Mouse (Mus musculus) MEL (cell line): Measurements from ENCODE around the gene Med25. TPM values are rescaled to one million over a fixed set of nuclear protein-coding genes. Genes with fewer than 3 reads are reported as not detected.

Experiments used
- DNase-seq: peaks from one replicate; pipeline ENCODE4 v3.0.0; 2011; ENCODE audit warnings: low read depth, low spot score
- H3K27ac ChIP-seq: 2 replicates; pipeline ENCODE4 v1.5.1; 2012; ENCODE audit warnings: low read depth, mild to moderate bottlenecking, control low read depth, low read length, moderate library complexity; ENCODE audit not compliant: control insufficient read depth
- H3K27me3 ChIP-seq, 2 experiments: fragments of 150-350 bp in 1 of 2; sonication (generic) in 1 of 2; 2 replicates each; pipeline ENCODE4 v1.6.1; 2012; ENCODE audit warnings: low read length in 2 of 2, mild to moderate bottlenecking in 2 of 2, improper control_type of control experiment in 1 of 2, moderate library complexity in 1 of 2; ENCODE audit not compliant: insufficient read depth in 2 of 2, control insufficient read depth in 1 of 2
- H3K36me3 ChIP-seq, 2 experiments: 2 replicates each; pipeline ENCODE4 v1.6.1; 2012 to 2014; ENCODE audit warnings: low read length in 2 of 2, improper control_type of control experiment in 1 of 2, inconsistent platforms in 1 of 2, mild to moderate bottlenecking in 1 of 2; ENCODE audit not compliant: insufficient read depth in 2 of 2, control insufficient read depth in 1 of 2
- H3K4me1 ChIP-seq, 2 experiments: fragments of 150-350 bp in 1 of 2; sonication (generic) in 1 of 2; 2 replicates each; pipeline ENCODE4 v1.6.1; 2012; ENCODE audit warnings: low read length in 2 of 2, improper control_type of control experiment in 1 of 2, mild to moderate bottlenecking in 1 of 2; ENCODE audit not compliant: insufficient read depth in 2 of 2, control insufficient read depth in 1 of 2
- H3K4me3 ChIP-seq, 2 experiments: fragments of 150-350 bp in 1 of 2; sonication (generic) in 1 of 2; 2 replicates each; pipeline ENCODE4 v1.5.1; 2012; ENCODE audit warnings: low read depth in 2 of 2, low read length in 2 of 2, mild to moderate bottlenecking in 2 of 2, moderate library complexity in 2 of 2, control low read depth in 1 of 2, improper control_type of control experiment in 1 of 2; ENCODE audit not compliant: control insufficient read depth in 1 of 2, insufficient read depth in 1 of 2
- H3K79me2 ChIP-seq: 2 replicates; pipeline ENCODE4 v1.6.1; 2012; ENCODE audit warnings: mild to moderate bottlenecking, low read length, moderate library complexity; ENCODE audit not compliant: control insufficient read depth, poor library complexity, insufficient read depth
- H3K9ac ChIP-seq: 2 replicates; pipeline ENCODE4 v1.6.1; 2012; ENCODE audit warnings: low read depth, mild to moderate bottlenecking, control low read depth, low read length, moderate library complexity; ENCODE audit not compliant: control insufficient read depth, poor library complexity, severe bottlenecking
- H3K9me3 ChIP-seq: fragments of 150-350 bp; sonication (generic); replicated peaks from 2 replicates; pipeline ENCODE4 v1.6.1; 2012; ENCODE audit warnings: mild to moderate bottlenecking, low read length, improper control_type of control experiment, moderate library complexity; ENCODE audit not compliant: insufficient read depth
- CHD1 ChIP-seq: IDR thresholded peaks from 2 replicates; pipeline ENCODE4 v1.6.1; 2012; ENCODE audit warnings: low read depth, mild to moderate bottlenecking, inconsistent platforms, low read length, improper control_type of control experiment
- CHD2 ChIP-seq: IDR thresholded peaks from 2 replicates; pipeline ENCODE4 v1.6.1; 2011; ENCODE audit warnings: low read length, improper control_type of control experiment
- CTCF ChIP-seq, 3 experiments: IDR thresholded peaks in 2 of 3; conservative IDR thresholded peaks in 1 of 3; 2 replicates each; pipeline ENCODE4 v1.5.1; 2011 to 2012; ENCODE audit warnings: low read length in 3 of 3, low read depth in 2 of 3, mild to moderate bottlenecking in 2 of 3, improper control_type of control experiment in 1 of 3, inconsistent platforms in 1 of 3, mixed read lengths in 1 of 3, moderate library complexity in 1 of 3; ENCODE audit not compliant: control insufficient read depth in 1 of 3, insufficient read depth in 1 of 3, poor library complexity in 1 of 3, severe bottlenecking in 1 of 3
- EP300 ChIP-seq, 2 experiments: IDR thresholded peaks; 2 replicates each; pipeline ENCODE4 v1.6.1; 2011; ENCODE audit warnings: improper control_type of control experiment in 2 of 2, low read length in 2 of 2, low read depth in 1 of 2, mild to moderate bottlenecking in 1 of 2
- ETS1 ChIP-seq: IDR thresholded peaks from 2 replicates; pipeline ENCODE4 v1.6.1; 2012; ENCODE audit warnings: low read depth, mild to moderate bottlenecking, inconsistent platforms, low read length, improper control_type of control experiment, moderate library complexity
- GATA1 ChIP-seq: IDR thresholded peaks from 2 replicates; pipeline ENCODE4 v1.6.1; 2011; ENCODE audit warnings: low read depth, low read length, improper control_type of control experiment
- JUND ChIP-seq: IDR thresholded peaks from 2 replicates; pipeline ENCODE4 v1.6.1; 2011; ENCODE audit warnings: low read depth, mild to moderate bottlenecking, improper control_type of control experiment, low read length
- MAFK ChIP-seq: IDR thresholded peaks from 2 replicates; pipeline ENCODE4 v1.6.1; 2011; ENCODE audit warnings: low read depth, mild to moderate bottlenecking, low read length, improper control_type of control experiment, borderline replicate concordance
- MAX ChIP-seq: IDR thresholded peaks from 2 replicates; pipeline ENCODE4 v1.6.1; 2011; ENCODE audit warnings: low read length, improper control_type of control experiment
- MYB ChIP-seq: IDR thresholded peaks from 2 replicates; pipeline ENCODE4 v1.6.1; 2011; ENCODE audit warnings: mild to moderate bottlenecking, low read depth, low read length, improper control_type of control experiment
- NELFE ChIP-seq: IDR thresholded peaks from 2 replicates; pipeline ENCODE4 v1.6.1; 2011; ENCODE audit warnings: low read depth, low read length, improper control_type of control experiment
- POLR2A ChIP-seq, 2 experiments: IDR thresholded peaks; 2 replicates each; pipeline ENCODE4 v1.6.1; 2011 to 2012; ENCODE audit warnings: low read length in 2 of 2, mild to moderate bottlenecking in 2 of 2, control low read depth in 1 of 2, improper control_type of control experiment in 1 of 2, low read depth in 1 of 2, moderate library complexity in 1 of 2; ENCODE audit not compliant: control insufficient read depth in 1 of 2, insufficient read depth in 1 of 2, poor library complexity in 1 of 2
- POLR2AphosphoS2 ChIP-seq: IDR thresholded peaks from 2 replicates; pipeline ENCODE4 v1.6.1; 2011; ENCODE audit warnings: low read length, improper control_type of control experiment
- RAD21 ChIP-seq: IDR thresholded peaks from 2 replicates; pipeline ENCODE4 v1.6.1; 2011; ENCODE audit warnings: mild to moderate bottlenecking, low read depth, low read length, improper control_type of control experiment
- SIN3A ChIP-seq: IDR thresholded peaks from 2 replicates; pipeline ENCODE4 v1.6.1; 2012; ENCODE audit warnings: low read length, improper control_type of control experiment, inconsistent platforms
- SMC3 ChIP-seq: IDR thresholded peaks from 2 replicates; pipeline ENCODE4 v1.6.1; 2011; ENCODE audit warnings: low read depth, low read length, improper control_type of control experiment
- TBP ChIP-seq: IDR thresholded peaks from 2 replicates; pipeline ENCODE4 v1.8.0; 2011; ENCODE audit warnings: low read depth, low read length, improper control_type of control experiment
- TCF12 ChIP-seq: IDR thresholded peaks from 2 replicates; pipeline ENCODE4 v1.6.1; 2014; ENCODE audit warnings: low read depth, mild to moderate bottlenecking, inconsistent platforms, low read length, improper control_type of control experiment, moderate library complexity
- USF2 ChIP-seq, 2 experiments: IDR thresholded peaks; 2 replicates each; pipeline ENCODE4 v1.6.1; 2011 to 2012; ENCODE audit warnings: improper control_type of control experiment in 2 of 2, low read length in 2 of 2, borderline replicate concordance in 1 of 2, inconsistent platforms in 1 of 2, low read depth in 1 of 2, mild to moderate bottlenecking in 1 of 2; ENCODE audit not compliant: insufficient read depth in 1 of 2
- ZC3H11A ChIP-seq: IDR thresholded peaks from 2 replicates; pipeline ENCODE4 v1.6.1; 2012; ENCODE audit warnings: low read depth, mild to moderate bottlenecking, inconsistent platforms, low read length, improper control_type of control experiment
- ZMIZ1 ChIP-seq: IDR thresholded peaks from 2 replicates; pipeline ENCODE4 v1.6.1; 2012; ENCODE audit warnings: low read depth, mild to moderate bottlenecking, inconsistent platforms, low read length, improper control_type of control experiment, moderate library complexity
- ZNF384 ChIP-seq: IDR thresholded peaks from 2 replicates; pipeline ENCODE4 v1.6.1; 2012; ENCODE audit warnings: low read depth, mild to moderate bottlenecking, inconsistent platforms, low read length, improper control_type of control experiment
- polyA plus RNA-seq, 2 experiments: library from polyadenylated mRNA; stranded (reverse) in 1 of 2; unstranded in 1 of 2; fragments of >175 nt in 1 of 2; fragments of >200 nt in 1 of 2; gene quantifications; 2 replicates each; pipeline versions ENCODE4 v1.2.1 to v1.2.4; 2012; ENCODE audit warnings: low replicate concordance in 2 of 2, low read depth in 1 of 2; ENCODE audit not compliant: insufficient read length in 2 of 2, insufficient read depth in 1 of 2, missing spikeins in 1 of 2
- total RNA-seq: library from RNA; depleted of rRNA; stranded (reverse); fragments of 300-350 nt; gene quantifications from 2 replicates; pipeline ENCODE4 v1.2.3, GENCODE M21; 2012

Gene Med25
- total and polyA plus RNA-seq, 3 experiments, result 53.9 to 118 TPM; not detected in 1

- H3K4me1 ChIP-seq, result peaks cover 0 to 25% of the 10 kb centered on the region in 2 experiments; a peak in 2 of 4 replicates
- H3K27me3 ChIP-seq, result no peaks in the 10 kb centered on the region
- no peak for DNase-seq
- H3K4me3 ChIP-seq, result no peak overlapping the region
- TF ChIP-seq MAFK (peak; percentile 68), MYB (no peak), USF2 (IDR thresholded peaks at IDR 0.05; ENCODE audit: borderline replicate concordance in 1 of 2, insufficient read depth in 1 of 2, low read depth in 1 of 2, low read length in 2 of 2) (no peak), TCF12 (no peak), NELFE (no peak), POLR2A (IDR thresholded peaks at IDR 0.05; ENCODE audit: control insufficient read depth in 1 of 2, insufficient read depth in 1 of 2, low read depth in 1 of 2, low read length in 2 of 2, poor library complexity in 1 of 2) (no peak)
- TF ChIP-seq, all 39 proteins: peak for 1
- Histone ChIP-seq H3K9me3 (no peaks in the 10 kb centered on the region), H3K27ac (no peak overlapping the region), H3K79me2 (peaks cover 22% of the 10 kb centered on the region), H3K9ac (no peak overlapping the region), H3K36me3 (peaks cover 0 to 10% of the 10 kb centered on the region in 2 experiments; a peak in 2 of 4 replicates)
Measured at GRCm38 (mm10) chr7:44894175-44894574, 1.7 kb upstream of the Med25 start.

- Histone ChIP-seq H3K4me3 (peak overlapping the region; percentile 13 to 63; a peak in 3 of 4 replicates), H3K9ac (peak overlapping the region; percentile 28), H3K27ac (no peak overlapping the region), H3K79me2 (peaks cover 24% of the 10 kb centered on the region), H3K36me3 (peaks cover 0 to 10% of the 10 kb centered on the region in 2 experiments; a peak in 2 of 4 replicates), H3K27me3 (no peaks in the 10 kb centered on the region), H3K4me1 (peaks cover 0 to 25% of the 10 kb centered on the region in 2 experiments; a peak in 2 of 4 replicates), H3K9me3 (no peaks in the 10 kb centered on the region)
- DNase-seq, result peak; percentile 40
- TF ChIP-seq CTCF (IDR thresholded peaks at IDR 0.05 in 2 of 3, conservative IDR thresholded peaks at IDR 0.05 in 1 of 3; ENCODE audit: control insufficient read depth in 1 of 3, insufficient read depth in 1 of 3, low read depth in 2 of 3, low read length in 3 of 3, poor library complexity in 1 of 3, severe bottlenecking in 1 of 3) (no peak), MAFK (no peak), ZNF384 (no peak), MAX (no peak), SIN3A (no peak), ZC3H11A (no peak), CHD1 (no peak), EP300 (IDR thresholded peaks at IDR 0.05; ENCODE audit: low read depth in 1 of 2, low read length in 2 of 2) (no peak), CHD2 (no peak), TBP (no peak), RAD21 (no peak), JUND (no peak), ETS1 (no peak), POLR2AphosphoS2 (no peak), ZMIZ1 (no peak), SMC3 (no peak), GATA1 (no peak)
Measured at GRCm38 (mm10) chr7:44893197-44893596, 685 bp upstream of the Med25 start.
